Mouse (Mus musculus) layer of hippocampus, adult 8-10 months (tissue): Measurements from ENCODE around the gene Hist4h4. TPM values are rescaled to one million over a fixed set of nuclear protein-coding genes. Genes with fewer than 3 reads are reported as not detected.

Source experiments
- DNase-seq, 2 experiments: peaks; one replicate each; pipeline ENCODE4 v3.0.0; 2022; ENCODE audit warnings: low spot score in 2 of 2
- total RNA-seq, 4 experiments: library from RNA; stranded (reverse); gene quantifications; 2 replicates each; pipeline ENCODE4 v1.2.4; 2022

Hist4h4 gene
- 10 to 100 TPM in 2 of 4 experiments, 1 to 10 TPM in 2; 9.3 to 12.4 (median 10.3) TPM for total RNA-seq

DNA sequence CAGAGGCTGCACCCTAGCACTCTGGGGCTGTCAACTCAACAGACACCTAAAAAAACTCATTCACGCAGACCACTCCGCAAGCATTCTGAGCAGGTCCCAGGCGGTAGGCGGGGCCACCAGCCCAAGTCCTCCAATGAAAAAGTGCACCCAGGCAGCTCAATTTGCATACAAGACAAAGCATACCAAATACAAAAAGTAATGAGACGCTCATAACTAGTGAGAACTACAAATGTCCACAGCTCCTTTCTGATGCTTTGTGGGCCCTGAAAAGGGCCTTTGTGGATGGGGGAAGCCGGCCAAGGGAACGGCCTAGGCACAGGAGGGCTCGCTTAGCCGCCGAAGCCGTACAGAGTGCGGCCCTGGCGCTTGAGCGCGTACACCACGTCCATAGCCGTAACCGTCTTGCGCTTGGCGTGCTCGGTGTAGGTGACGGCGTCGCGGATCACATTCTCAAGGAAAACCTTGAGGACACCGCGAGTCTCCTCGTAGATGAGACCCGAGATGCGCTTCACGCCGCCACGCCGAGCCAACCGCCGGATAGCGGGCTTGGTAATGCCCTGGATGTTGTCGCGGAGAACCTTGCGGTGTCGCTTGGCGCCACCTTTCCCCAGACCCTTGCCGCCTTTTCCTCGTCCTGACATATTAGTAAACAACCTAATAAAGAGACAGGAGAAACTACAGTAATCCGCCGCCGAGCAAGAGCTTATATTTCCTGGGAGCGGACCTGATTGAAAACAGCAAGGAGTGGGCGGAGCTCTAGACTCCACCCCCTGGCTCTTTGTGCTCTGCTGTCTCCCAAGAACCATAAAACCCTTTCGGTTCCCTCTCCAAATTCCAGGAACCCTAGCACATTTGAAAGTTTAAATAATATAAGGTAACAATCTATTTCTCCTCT, at the start of gene Hist4h4:
Gene Hist4h4, minus strand, starts transcription at position 677 of the 895 bp plus-strand sequence.
- peak; percentile 91 to 98 for DNase-seq

DNA sequence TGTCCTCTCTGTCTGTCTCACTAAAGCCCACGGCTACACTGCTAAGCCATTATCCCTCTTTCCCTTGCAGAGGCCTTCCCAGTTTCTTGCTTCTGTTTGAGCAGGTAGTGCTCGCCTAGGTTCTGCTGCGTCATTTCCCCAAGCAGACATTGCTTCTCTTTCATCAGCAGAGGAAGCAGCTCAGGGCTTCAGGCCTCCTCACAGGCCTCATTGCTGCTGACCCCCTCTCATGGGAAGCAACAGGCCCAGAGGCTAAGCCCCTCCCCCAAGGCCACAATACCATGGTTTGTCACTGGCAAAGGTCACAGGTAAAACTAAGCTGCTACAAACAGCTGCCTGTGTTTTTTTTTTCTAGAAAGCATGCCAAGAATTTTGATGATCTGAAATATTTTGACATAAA, 48.5 kb upstream of the Hist4h4 start:
- DNase-seq, result no peak

DNA sequence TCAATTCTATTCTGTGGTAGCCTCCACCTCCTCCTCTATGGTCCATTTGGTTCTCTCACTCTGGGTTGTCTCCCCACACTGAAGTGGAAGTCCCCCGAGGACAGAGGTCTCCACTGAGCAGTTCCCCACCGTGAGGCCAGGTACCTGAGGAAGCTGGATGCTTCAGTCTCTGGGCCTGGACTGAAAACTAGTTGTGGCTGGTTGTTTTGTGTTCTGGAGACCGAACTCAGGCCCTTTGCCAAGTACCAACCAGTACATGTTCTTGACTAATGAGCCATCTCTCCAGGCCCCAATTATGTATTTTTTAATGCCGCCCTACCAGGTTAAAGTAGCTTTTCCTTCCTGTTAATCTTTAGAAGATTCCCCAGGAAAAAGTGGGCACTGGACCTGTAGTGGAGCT, 48.1 kb upstream of the Hist4h4 start:
- DNase-seq, result no peak

DNA sequence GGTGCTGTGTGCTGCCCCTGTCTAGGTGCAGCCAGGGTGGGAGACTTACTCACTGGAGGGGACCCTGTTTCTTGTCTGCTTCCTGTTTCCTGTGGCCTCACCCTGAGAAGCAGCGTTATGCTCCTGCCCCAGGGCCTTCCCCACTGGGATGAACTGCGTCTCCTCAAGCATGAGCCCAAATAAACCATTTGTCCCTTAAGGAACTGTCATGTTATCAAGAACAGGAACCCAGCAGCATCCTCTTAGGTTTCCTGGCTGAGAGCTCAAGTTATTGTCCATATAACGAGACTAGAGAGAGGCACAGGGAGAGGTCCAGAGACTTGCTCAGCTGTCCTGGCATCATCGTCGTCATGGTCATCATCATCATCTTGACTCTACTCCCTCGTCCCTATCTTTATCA, 46.1 kb upstream of the Hist4h4 start:
- DNase-seq, result no peak

DNA sequence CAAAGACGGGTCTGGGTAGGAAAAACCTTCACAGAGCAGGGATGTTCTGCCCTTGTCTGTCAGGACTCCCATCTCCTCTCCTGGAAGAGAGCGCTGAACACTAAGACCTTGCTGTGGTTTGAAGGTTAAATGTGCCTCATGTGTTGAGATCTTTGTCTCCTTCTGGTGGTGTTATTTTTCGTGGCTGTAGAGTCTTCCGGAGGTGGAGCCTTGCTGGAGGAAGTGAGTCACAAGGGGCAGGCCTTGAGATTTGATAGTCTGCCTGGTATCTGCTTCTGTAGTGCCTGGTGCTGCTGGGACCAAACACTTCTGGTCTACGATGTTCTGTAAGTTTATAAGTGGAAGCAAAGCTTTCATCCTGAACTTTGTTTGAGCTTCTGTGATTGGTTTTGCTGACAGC, 44.8 kb upstream of the Hist4h4 start:
- DNase-seq, result no peak

DNA sequence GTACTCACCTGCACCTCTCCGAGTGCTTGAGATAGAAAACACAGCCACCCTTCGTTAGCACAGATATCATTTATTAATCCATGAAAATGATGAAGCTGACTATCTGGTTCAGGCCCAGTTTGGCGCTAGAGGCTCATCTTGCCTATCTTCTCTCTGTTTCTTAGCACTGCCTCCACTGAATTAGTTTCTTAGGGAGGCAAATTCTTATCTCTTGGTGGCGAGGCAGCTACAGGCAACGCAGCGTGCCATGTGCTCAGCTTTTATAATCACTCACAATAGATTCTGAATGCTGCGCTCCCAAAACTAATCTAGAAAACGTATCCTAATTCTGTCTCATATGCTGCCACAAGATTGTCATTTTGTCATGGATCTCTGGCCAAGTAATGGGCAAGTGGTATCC, 44.2 kb upstream of the Hist4h4 start:
- no peak for DNase-seq

DNA sequence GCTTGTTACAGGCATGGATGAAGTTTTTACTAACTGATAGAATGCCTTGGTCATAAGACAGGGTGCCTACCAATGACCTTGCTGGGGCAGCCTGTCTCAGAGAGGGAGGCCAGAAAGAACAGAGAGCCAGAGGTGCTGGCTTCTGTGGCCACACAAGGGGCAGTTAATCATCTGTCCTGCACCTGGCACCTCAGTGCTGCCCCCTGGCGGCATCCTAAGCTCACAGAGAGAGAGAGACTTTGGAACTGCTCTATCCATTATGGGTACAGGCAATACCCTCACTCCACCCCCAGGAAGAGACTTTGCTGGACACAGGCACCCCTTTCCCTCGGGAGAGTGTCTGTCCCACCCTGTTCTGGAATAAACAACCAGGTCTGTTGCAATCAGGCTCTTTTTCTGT, 43.6 kb upstream of the Hist4h4 start:
- DNase-seq, result peak; percentile 43 to 65

DNA sequence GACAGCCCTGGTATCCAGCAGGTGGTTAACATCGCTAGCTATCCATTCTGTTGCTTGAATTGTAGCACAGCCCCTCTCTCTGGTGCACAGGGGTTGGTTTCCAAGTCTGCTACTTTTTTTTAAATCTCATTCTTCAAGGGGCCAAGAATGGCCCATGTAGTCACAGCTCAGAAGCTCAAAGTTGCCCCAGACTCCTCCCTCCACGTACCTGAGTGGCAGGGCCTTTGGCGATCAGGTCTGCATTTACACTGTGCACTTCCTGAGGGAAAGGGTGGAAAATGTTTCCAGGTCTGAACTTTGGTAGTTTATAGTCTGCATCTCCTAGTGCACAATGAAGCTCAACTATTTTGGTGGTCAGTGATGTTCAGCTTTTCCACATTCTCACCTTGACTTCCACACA, 43.1 kb upstream of the Hist4h4 start:
- no peak for DNase-seq

DNA sequence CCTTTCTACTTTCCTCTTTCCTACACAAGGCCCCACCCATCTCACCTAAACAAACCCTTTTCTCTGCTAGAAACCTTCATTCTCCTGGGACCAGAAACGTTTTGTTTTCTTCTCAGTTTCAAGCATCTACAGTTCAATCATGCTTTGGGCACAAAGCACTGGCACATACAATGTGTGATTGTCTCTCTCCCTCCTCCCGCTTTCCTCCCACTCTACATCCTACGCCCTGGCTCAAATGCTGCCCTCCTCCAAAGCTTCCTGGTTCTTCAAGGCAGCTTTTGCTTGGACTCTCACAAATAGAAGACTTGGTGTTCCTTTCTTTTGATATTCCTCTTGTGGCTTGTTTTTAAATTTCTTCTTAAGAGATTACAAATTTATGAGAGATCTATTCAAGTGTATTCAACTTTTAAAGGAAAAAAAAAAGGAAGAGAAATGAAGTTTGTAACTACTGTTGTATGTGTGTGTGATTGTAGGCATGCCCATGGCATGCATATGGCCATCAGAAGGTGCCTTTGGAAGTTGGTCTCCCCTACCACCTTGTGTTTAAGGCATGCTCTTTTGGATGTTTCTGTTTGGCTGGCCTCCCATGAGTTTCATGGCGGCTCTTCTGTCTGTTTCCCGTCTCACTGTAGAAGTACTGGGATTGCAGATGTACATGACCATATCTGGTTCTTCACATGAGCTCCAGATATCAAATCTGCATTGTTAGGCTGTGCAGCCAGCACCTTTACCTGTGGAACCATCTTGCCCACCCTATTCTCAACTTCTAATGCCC, 41.7 kb upstream of the Hist4h4 start:
- DNase-seq, result no peak

DNA sequence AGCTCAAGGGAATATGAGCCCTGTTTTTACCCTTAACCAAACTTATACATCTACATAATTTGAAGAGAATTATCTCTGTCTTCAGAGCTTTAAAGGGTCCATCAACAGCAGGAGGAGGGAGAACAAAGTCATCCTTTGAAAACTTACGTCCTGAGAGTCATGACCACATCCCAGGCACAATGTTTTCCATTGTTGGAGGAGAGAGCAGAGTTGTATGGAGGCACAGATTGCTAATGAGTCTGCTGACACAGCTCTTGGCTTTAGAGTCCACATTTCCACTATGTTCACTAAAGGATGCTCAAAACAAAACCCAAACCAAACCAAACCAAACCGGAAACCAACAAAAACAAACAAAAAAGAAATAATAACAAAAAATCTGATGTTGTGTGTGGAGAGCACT, 40.7 kb upstream of the Hist4h4 start:
- DNase-seq, result no peak

DNA sequence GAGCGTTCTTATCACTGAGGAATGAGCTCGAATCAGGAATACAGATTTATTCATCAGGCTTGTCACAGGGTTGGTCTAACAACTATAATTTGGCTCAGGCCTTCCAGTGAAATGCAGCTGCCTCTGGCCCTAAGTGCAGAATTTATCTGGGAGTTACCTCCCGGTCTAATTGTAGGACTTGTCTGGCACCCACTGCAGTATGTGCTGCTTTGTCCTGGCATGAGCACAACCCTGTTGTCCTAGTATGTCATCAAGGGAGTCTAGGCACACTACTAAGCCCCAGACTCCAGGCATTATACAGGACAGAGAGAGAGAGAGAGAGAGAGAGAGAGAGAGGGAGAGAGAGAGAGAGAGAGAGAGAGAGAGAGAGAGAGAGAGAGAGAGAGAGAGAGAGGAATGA, 33.1 kb upstream of the Hist4h4 start:
- DNase-seq, result no peak

DNA sequence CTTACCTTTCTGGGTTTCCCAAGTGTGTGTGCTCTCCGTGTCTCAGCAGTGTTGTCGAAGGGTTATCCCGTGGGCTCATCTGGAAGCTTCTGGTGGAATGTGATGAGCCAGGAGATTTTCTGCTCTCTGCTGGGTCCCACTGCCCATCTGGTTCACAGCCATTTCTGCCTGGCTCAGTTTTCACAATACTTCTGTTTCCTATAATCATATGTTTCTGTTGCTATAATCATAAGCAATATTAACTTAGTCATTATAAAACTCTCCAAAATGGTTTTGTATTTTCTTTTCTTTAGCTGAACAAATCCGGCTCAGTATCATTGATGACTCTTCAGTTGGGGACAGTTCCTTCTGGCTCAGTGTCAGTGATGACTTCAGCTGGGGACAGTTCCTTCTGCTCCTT, 31.1 kb upstream of the Hist4h4 start, which contains the start of gene Smco3:
Gene Smco3, minus strand, starts transcription at position 101 of the 400 bp plus-strand sequence.
- DNase-seq, result no peak

DNA sequence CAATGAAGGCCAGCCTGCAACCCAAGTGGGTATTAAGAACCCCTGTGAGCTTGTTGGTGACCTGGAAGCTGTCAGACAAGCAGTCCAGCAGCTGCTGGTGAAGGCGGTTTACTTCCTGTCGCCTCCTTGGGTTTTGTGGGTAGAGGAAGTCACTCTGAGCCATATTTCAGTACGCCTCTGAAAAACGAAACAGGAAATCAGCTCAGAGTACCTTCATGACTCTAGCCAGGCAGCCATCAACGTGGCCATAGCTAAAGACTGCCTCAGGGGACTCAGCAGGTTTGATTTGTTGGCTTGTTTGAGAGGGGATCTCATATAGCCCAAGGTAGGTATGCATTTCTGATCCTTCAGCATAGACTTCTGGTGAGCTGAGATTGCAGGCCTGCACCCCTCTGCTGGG, 27.5 kb upstream of the Hist4h4 start:
- DNase-seq, result no peak

DNA sequence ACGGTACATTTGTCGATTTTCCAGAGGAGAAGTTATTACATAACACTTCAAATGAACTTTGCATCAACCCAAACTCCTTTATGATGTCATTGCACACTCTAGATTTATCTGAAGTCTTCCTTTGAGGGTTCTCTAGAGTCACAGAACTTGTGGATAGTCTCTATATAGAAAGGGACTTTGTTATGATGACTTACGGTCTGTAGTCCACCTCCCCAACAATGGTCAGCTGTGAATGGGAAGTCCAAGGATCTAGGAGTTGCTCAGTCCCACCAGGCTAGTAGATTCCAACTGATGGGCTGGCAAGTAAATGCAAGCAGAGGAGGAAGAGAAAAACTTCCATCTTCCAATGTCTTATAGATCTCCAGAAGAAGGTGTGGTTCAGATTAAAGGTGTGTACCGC, 24.5 kb upstream of the Hist4h4 start:
- DNase-seq, result no peak

DNA sequence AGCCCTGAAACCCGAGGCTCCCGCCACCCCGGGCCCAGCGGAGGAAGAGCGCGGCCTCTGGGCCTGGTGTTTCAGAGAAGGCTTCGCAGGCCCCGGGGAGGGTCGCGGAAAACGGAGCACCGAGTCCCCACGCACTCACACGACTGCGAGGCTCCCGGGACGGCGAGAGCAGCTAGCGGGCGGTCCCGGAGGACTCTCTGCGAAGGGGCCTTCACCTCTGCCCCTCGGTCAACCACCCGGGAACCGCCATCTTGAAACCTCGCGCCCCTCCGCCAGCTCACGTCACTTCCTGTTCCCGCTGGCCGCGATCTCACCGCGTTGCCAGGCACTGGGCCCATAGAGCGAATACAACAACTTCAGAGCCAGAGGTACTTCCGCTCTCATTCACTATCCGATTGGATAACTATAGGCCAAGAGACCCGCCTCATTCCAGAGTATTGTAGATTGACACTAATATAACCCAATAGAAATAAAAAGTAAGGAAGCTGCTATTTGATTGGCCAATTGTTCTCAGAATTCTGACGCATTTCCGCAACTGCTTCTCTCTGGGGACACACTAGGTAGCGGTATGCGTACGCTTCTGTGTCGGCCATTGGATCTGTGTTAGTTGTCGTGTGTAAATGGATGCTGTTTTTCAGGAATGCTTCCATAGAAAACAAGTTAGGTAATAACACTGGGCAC, 23.8 kb upstream of the Hist4h4 start, which contains the start of gene Wbp11:
Gene Wbp11, minus strand, starts transcription at position 353 of the 681 bp plus-strand sequence.
- DNase-seq, result peak; percentile 97

DNA sequence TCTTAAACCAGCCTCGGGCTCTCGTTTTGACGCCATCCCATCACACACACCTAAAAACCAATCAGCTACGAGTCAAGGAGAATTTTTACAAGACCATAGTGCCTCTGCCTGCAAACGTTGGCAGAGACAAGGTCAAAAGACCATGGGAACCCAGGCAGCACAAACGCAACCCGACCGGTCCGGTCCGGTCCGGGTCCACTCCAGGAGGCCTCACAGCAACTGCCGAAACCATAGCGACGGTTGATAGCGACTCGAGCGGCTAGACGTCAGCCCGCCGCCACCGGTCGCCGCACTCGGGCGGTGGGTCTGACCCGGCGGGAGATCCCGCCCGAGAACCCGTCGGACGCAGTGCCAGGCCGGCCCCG, 23.3 kb upstream of the Hist4h4 start, which contains the start of gene BC049715:
Gene BC049715, plus strand, starts transcription at position 111 of the 365 bp plus-strand sequence.
- no peak for DNase-seq

DNA sequence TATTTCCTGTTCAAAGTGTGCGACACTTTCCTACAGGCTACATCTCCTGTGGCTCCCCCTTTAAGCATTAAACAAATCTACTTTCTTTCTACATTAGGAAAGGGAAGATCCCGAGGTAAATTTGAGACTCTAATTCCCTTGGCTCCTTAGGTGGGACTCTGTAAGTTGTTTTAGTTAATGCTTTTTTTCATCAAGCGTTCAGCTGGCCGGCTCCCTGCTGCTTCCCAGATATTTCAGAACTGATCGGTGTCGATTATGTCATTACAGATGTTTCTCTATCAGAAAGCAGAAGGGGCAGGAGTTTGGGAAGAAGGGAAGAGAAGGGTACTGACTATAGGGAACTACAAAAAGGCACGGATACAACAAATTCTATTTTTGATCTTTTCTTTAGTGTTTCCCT, 22.9 kb upstream of the Hist4h4 start:
- DNase-seq, result no peak

DNA sequence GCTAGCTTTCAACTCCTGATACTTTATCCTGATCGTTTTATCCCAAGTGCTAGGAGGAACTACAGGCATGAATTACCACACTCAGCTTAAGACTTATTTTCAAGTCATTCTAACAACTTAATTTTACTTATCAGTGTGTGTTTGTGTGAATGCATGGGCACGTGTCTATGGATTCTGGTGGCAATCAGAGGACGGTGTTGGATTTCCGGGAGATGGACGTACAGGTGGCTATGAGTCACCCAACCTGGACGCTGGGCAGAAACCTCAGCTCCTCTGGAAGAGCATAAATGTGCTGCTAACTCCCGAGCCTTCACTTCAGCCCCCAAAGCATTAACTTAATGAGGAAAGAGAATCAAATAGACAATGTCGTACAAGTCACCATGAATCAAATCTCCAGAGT, 20.8 kb upstream of the Hist4h4 start:
- DNase-seq, result no peak

DNA sequence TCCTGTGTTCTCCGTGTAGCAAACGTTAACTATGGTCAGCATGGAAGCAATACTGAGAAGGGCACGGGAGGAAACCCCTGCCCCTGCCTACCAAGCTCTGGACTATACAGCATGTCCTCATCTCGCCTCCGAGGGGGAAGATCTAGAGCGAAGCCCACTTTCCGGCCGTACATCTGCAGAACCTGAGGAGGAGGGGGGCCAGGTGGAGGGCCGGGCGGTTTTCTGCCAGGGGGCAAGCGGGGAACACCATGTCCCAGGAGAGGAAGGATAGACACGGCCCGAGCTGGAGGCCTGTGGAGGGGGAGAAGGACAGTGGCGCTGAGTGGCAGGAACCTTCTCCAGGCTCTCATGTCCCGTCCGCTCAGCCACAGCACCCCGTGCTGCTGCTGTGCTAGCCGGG, 16.9 kb upstream of the Hist4h4 start:
- DNase-seq, result no peak

DNA sequence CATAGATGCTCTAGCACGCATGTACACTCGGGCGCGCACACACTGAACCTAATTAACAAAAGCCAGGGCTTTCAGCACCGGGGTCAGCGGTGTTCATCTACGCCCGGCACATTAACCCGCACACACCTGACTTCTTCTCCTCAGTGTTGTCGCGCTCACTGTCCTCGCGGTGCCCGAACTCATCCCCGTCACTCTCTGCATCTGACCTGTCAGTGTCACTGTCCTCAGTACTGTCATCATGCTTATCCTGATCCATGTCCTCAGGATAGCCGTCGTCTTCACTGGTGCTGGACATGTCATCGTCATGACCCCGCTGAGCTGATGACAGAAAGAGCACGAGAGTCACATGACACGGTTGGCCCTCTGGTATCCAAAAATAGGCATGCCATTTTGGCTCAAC, 16.2 kb upstream of the Hist4h4 start:
- DNase-seq, result no peak

DNA sequence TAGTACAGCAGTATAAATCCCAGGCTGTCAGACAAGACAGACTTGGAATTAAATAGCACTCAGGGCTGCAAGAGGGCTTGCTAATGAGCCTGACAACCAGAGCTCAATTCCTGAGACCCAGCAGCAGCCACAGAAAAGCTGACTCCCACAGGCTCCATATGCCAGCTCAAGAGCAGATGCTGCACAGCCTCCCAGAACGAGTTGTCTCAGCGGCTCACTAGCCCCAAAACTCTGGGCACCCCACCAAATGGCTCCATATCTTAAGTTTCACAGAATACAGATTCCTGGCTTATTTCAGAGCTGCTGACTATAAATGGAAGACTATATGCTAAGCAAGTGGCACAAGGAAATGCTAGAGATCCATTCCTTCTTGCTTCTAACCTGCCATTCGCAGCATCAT, 13.3 kb upstream of the Hist4h4 start:
- peak; percentile 90 to 92 for DNase-seq

DNA sequence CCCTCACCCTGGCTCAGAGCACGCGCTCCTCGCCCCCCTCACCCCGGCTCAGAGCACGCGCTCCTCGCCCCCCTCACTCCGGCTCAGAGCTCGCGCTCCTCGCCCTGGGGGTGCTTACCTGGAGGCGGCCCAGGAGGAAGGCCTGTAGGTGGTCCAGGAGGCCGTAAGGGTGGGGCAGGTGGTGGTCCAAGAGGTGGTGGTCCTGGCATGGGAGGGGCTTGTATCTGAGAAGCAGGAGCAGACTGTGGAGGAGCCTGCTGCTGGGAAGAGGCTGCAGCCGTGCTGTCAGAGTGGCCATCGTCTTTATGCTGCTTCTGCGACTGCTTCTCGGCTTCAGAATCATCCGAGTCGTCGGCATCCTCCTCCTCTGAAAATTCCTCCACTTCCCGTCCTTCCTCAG, 12.6 kb upstream of the Hist4h4 start:
- no peak for DNase-seq
